Mouse (Mus musculus): ENCODE measurements around the gene Dupd1. TPM values are rescaled to one million over a fixed set of nuclear protein-coding genes. Genes with fewer than 3 reads are reported as not detected.

Gene Dupd1
- total and polyA plus RNA-seq, 3 experiments: not detected

DNA sequence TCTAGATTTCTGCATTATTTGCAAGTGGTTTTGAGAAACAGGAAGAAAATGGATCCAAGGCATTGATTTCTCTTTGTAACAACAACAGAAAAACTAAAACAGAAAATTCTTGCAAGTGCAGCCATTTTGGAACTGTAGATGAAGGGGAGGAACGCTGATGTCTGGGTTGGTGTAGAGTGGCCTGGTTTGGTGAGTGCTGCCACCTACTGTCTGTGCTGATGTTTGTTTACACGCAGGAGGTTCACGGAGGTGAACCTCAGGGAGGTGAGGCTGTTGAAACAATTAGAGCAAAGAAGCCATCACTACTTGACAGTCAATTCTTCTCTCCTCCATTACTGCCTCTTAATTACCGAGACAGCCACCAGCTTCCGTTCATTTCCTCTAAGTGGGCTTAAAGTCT is 54.7 kb downstream of the Dupd1 start:
- Histone ChIP-seq H3K9me3 (replicated peaks) (no peaks in the 10 kb centered on the region), H3K27me3 (ENCODE audit: insufficient read depth, low read length) (no peaks in the 10 kb centered on the region), H3K4me3 (ENCODE audit: low read depth, low read length) (no peak overlapping the region), H3K36me3 (replicated peaks) (peaks cover 71% of the 10 kb centered on the region), H3K4me1 (ENCODE audit: insufficient read depth, low read depth, low read length) (peaks cover 21% of the 10 kb centered on the region)
- DNase-seq (ENCODE audit: low spot score) (no peak), ATAC-seq (ENCODE audit: extremely low read depth, insufficient number of reproducible peaks, low FRiP score, poor library complexity, severe bottlenecking) (no peak)
- TF ChIP-seq POLR2AphosphoS5 (IDR thresholded peaks at IDR 0.05; ENCODE audit: insufficient replicate concordance, low read depth, low read length) (no peak), CTCF (IDR thresholded peaks at IDR 0.05; ENCODE audit: low read depth, low read length) (peak; percentile 27; the same call in 1 of the 2 replicates)

- peaks cover 71% of the 10 kb centered on the region for H3K36me3 ChIP-seq (replicated peaks)
- no peaks in the 10 kb centered on the region for H3K9me3 ChIP-seq (replicated peaks)
- peaks cover 21% of the 10 kb centered on the region for H3K4me1 ChIP-seq (ENCODE audit: insufficient read depth, low read depth, low read length)
- H3K27me3 ChIP-seq (ENCODE audit: insufficient read depth, low read length): no peaks in the 10 kb centered on the region
- TF ChIP-seq GATA1 (IDR thresholded peaks at IDR 0.05; ENCODE audit: borderline replicate concordance, low read length): no peak
- TF ChIP-seq POLR2AphosphoS5 (IDR thresholded peaks at IDR 0.05; ENCODE audit: insufficient replicate concordance, low read depth, low read length): no peak
- TF ChIP-seq GATA2 (IDR thresholded peaks at IDR 0.05; ENCODE audit: borderline replicate concordance, low read depth, low read length): no peak
- TF ChIP-seq CTCF (IDR thresholded peaks at IDR 0.05; ENCODE audit: low read depth, low read length): no peak
- no peak for TF ChIP-seq TAL1 (conservative IDR thresholded peaks at IDR 0.05; ENCODE audit: low read depth, low read length)
- ATAC-seq (ENCODE audit: extremely low read depth, insufficient number of reproducible peaks, low FRiP score, poor library complexity, severe bottlenecking): no peak
- H3K4me3 ChIP-seq (ENCODE audit: low read depth, low read length): no peak overlapping the region
- DNase-seq (ENCODE audit: low spot score): no peak
Measured at GRCm38 (mm10) chr14:21659155-21659554, 55.2 kb downstream of the Dupd1 start.

GRCm38 (mm10) chr14:21653813-21654212 is 60.6 kb downstream of the Dupd1 start:
- ATAC-seq (ENCODE audit: extremely low read depth, insufficient number of reproducible peaks, low FRiP score, poor library complexity, severe bottlenecking) (no peak), DNase-seq (ENCODE audit: low spot score) (no peak)
- Histone ChIP-seq H3K9me3 (replicated peaks) (no peaks in the 10 kb centered on the region), H3K27me3 (ENCODE audit: insufficient read depth, low read length) (no peaks in the 10 kb centered on the region), H3K4me1 (ENCODE audit: insufficient read depth, low read depth, low read length) (no peaks in the 10 kb centered on the region), H3K4me3 (ENCODE audit: low read depth, low read length) (no peak overlapping the region), H3K36me3 (replicated peaks) (peaks cover 55% of the 10 kb centered on the region)
- TF ChIP-seq TAL1 (conservative IDR thresholded peaks at IDR 0.05; ENCODE audit: low read depth, low read length) (no peak), GATA2 (IDR thresholded peaks at IDR 0.05; ENCODE audit: borderline replicate concordance, low read depth, low read length) (no peak), GATA1 (IDR thresholded peaks at IDR 0.05; ENCODE audit: borderline replicate concordance, low read length) (no peak), CTCF (IDR thresholded peaks at IDR 0.05; ENCODE audit: low read depth, low read length) (no peak), POLR2AphosphoS5 (IDR thresholded peaks at IDR 0.05; ENCODE audit: insufficient replicate concordance, low read depth, low read length) (no peak)

DNA sequence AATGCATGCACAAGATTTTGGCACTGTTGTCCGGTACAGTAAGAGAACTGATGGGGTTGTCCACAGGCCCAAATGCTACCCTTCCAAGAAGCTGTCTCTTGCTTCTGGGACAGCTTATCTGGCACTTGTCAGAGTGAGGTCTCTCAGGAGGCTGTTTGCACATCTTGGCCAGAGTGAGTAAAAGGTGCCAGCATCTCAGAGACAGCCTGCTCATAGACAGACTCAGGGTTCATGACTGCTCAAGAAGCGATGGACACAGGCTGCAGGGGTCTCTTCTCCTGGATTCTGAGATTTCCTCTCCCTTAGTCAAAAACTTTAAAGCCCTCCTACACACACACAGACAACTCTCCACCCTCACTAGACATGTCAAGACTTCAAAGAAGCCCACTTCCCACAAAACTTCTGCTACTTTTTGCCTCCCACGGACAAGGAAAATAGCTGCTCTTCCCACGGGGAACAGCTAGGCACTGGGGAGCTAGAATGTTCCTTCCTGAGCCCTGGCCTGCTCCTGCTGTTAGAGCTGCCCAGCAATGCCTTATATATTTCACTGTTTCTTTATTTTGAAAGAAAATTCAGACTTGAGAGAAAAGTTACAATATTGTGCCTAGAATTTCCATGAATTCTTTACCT is 73.5 kb downstream of the Dupd1 start:
- no peaks in the 10 kb centered on the region for H3K4me1 ChIP-seq (ENCODE audit: insufficient read depth, low read depth, low read length)
- DNase-seq (ENCODE audit: low spot score) (no peak), ATAC-seq (ENCODE audit: extremely low read depth, insufficient number of reproducible peaks, low FRiP score, poor library complexity, severe bottlenecking) (no peak)
- H3K9me3 ChIP-seq (replicated peaks): no peaks in the 10 kb centered on the region
- H3K4me3 ChIP-seq (ENCODE audit: low read depth, low read length): no peak overlapping the region
- no peak for TF ChIP-seq GATA2 (IDR thresholded peaks at IDR 0.05; ENCODE audit: borderline replicate concordance, low read depth, low read length)
- TF ChIP-seq TAL1 (conservative IDR thresholded peaks at IDR 0.05; ENCODE audit: low read depth, low read length): no peak
- H3K36me3 ChIP-seq (replicated peaks): peaks cover 60% of the 10 kb centered on the region
- H3K27me3 ChIP-seq (ENCODE audit: insufficient read depth, low read length): no peaks in the 10 kb centered on the region

GRCm38 (mm10) chr14:21636548-21636947 is 77.8 kb downstream of the Dupd1 start:
- no peak overlapping the region for H3K4me3 ChIP-seq (ENCODE audit: low read depth, low read length)
- H3K4me1 ChIP-seq (ENCODE audit: insufficient read depth, low read depth, low read length): no peaks in the 10 kb centered on the region
- DNase-seq (ENCODE audit: low spot score): no peak
- no peak for ATAC-seq (ENCODE audit: extremely low read depth, insufficient number of reproducible peaks, low FRiP score, poor library complexity, severe bottlenecking)
- no peaks in the 10 kb centered on the region for H3K27me3 ChIP-seq (ENCODE audit: insufficient read depth, low read length)
- no peaks in the 10 kb centered on the region for H3K9me3 ChIP-seq (replicated peaks)
- TF ChIP-seq TAL1 (conservative IDR thresholded peaks at IDR 0.05; ENCODE audit: low read depth, low read length) (no peak), CTCF (IDR thresholded peaks at IDR 0.05; ENCODE audit: low read depth, low read length) (no peak), GATA2 (IDR thresholded peaks at IDR 0.05; ENCODE audit: borderline replicate concordance, low read depth, low read length) (no peak), POLR2AphosphoS5 (IDR thresholded peaks at IDR 0.05; ENCODE audit: insufficient replicate concordance, low read depth, low read length) (no peak), GATA1 (IDR thresholded peaks at IDR 0.05; ENCODE audit: borderline replicate concordance, low read length) (no peak)
- peaks cover 64% of the 10 kb centered on the region for H3K36me3 ChIP-seq (replicated peaks)

GRCm38 (mm10) chr14:21631665-21632200 is 82.6 kb downstream of the Dupd1 start:
- Histone ChIP-seq H3K27me3 (ENCODE audit: insufficient read depth, low read length) (no peaks in the 10 kb centered on the region), H3K36me3 (replicated peaks) (peaks cover 57% of the 10 kb centered on the region), H3K9me3 (replicated peaks) (no peaks in the 10 kb centered on the region), H3K4me1 (ENCODE audit: insufficient read depth, low read depth, low read length) (no peaks in the 10 kb centered on the region), H3K4me3 (ENCODE audit: low read depth, low read length) (no peak overlapping the region)
- TF ChIP-seq GATA2 (IDR thresholded peaks at IDR 0.05; ENCODE audit: borderline replicate concordance, low read depth, low read length): no peak
- no peak for TF ChIP-seq TAL1 (conservative IDR thresholded peaks at IDR 0.05; ENCODE audit: low read depth, low read length)
- TF ChIP-seq GATA1 (IDR thresholded peaks at IDR 0.05; ENCODE audit: borderline replicate concordance, low read length): no peak
- no peak for TF ChIP-seq CTCF (IDR thresholded peaks at IDR 0.05; ENCODE audit: low read depth, low read length)
- no peak for TF ChIP-seq POLR2AphosphoS5 (IDR thresholded peaks at IDR 0.05; ENCODE audit: insufficient replicate concordance, low read depth, low read length)
- no peak for ATAC-seq (ENCODE audit: extremely low read depth, insufficient number of reproducible peaks, low FRiP score, poor library complexity, severe bottlenecking)
- no peak for DNase-seq (ENCODE audit: low spot score)

Other genes starting within 250 kb of the Dupd1 start
- gene Kat6b, start 233.1 kb downstream of the Dupd1 start, total RNA-seq (2014; fragmentation: Nextera tagmentation): 30.1 and 56.7 TPM in 2 replicates
- gene Kat6b, start 233.1 kb downstream of the Dupd1 start, total RNA-seq (2017): 14.6 and 17.8 TPM in 2 replicates
- gene Kat6b, start 233.1 kb downstream of the Dupd1 start, polyA plus RNA-seq (2012): 2.8 and 4.1 TPM in 2 replicates
- 18.3 and 19.4 TPM in 2 replicates for gene Samd8, start 36.0 kb upstream of the Dupd1 start, total RNA-seq (2014; fragmentation: Nextera tagmentation)
- gene Samd8, start 36.0 kb upstream of the Dupd1 start, total RNA-seq (2017): 9.5 and 9.9 TPM in 2 replicates
- gene Samd8, start 36.0 kb upstream of the Dupd1 start, polyA plus RNA-seq (2012): 12.7 and 13.4 TPM in 2 replicates
- not detected in 2 replicates for gene Dusp13, start 36.6 kb upstream of the Dupd1 start, total RNA-seq (2014; fragmentation: Nextera tagmentation)
- 0.98 TPM in 1 of 2 replicates, not detected in the other for gene Dusp13, start 36.6 kb upstream of the Dupd1 start, total RNA-seq (2017)
- not detected in 2 replicates for gene Dusp13, start 36.6 kb upstream of the Dupd1 start, polyA plus RNA-seq (2012)
- 525 and 570 TPM in 2 replicates for gene Vdac2, start 110.7 kb upstream of the Dupd1 start, total RNA-seq (2014; fragmentation: Nextera tagmentation)
- 445 and 495 TPM in 2 replicates for gene Vdac2, start 110.7 kb upstream of the Dupd1 start, total RNA-seq (2017)
- 636 and 648 TPM in 2 replicates for gene Vdac2, start 110.7 kb upstream of the Dupd1 start, polyA plus RNA-seq (2012)
- gene Comtd1, start 134.4 kb upstream of the Dupd1 start, total RNA-seq (2014; fragmentation: Nextera tagmentation): 23.3 and 33.0 TPM in 2 replicates
- gene Comtd1, start 134.4 kb upstream of the Dupd1 start, total RNA-seq (2017): 20.6 and 24.5 TPM in 2 replicates
- 49.2 and 49.5 TPM in 2 replicates for gene Comtd1, start 134.4 kb upstream of the Dupd1 start, polyA plus RNA-seq (2012)

Data from G1E (cell line).